ENCODE assay signal across 30 mouse cellular contexts in genomic region chr10:25552936-25553335, GRCm38 (mm10). TPM values are rescaled to one million over a fixed set of nuclear protein-coding genes. Genes with fewer than 3 reads are reported as not detected.
A peak's percentile ranks its signal among the peaks of the same experiment; 100 is the strongest.
DNase-seq lines count a peak whose midpoint lies in the region.
"Had no signal": no experiment of that assay in that cellular context is flagged by ENCODE, and none has a peak within 500 bp of the region (broad histone marks: within the 10 kb centered on the region; RNA-seq: fewer than 3 reads in every experiment).

No protein-coding gene starts in this region.

- peak; percentile 18 for DNase-seq in heart, adult 11 months
- DNase-seq in heart, postnatal 14 days: no peak
- DNase-seq in right cerebral cortex, adult 18-20 months: peak; percentile 42
- DNase-seq in right cerebral cortex, postnatal 14 days: no peak
- DNase-seq in layer of hippocampus, adult 9-11 months: peak; percentile 42
- DNase-seq in right cerebral cortex, postnatal 36 days (ENCODE audit: low spot score in 2 of 2): peak; percentile 6 to 20
- DNase-seq in thymus, postnatal 0 days (ENCODE audit: low spot score): no peak
- no peak for DNase-seq in kidney, postnatal 10 days
- DNase-seq: adrenal gland, adult 8-10 months; cerebellum, adult 8-10 months; cerebellum, postnatal 36 days; gastrocnemius, postnatal 25 days; heart, adult 2 months; kidney, adult 18-20 months; left cerebral cortex, postnatal 4 days; lung, embryonic 14.5 days; lung, postnatal 36 days; thymus, postnatal 25 days had no signal

- intact Hi-C loops in heart, postnatal 14 days (cut with DNase I): no loop called here

RNA-seq across cellular contexts. Expression of gene Smlr1, which starts 16.9 kb away (rescaled TPM):
- not detected for total RNA-seq in heart, postnatal 14 days (2021)
- polyA plus RNA-seq in thymus, postnatal 0 days (2015; fragmentation: Nextera tagmentation; extraction: Ambion mirVana): not detected in 2 replicates
- total RNA-seq: adrenal gland, adult 8-10 months; gastrocnemius, postnatal 25 days; heart, adult 2 months; heart, postnatal 25 days; left cerebral cortex, postnatal 4 days; megakaryocyte-erythroid progenitor cell, adult 5-6 weeks; MEL had no signal
- polyA plus RNA-seq: activated CD4-positive, CD25-positive, alpha-beta regulatory T cell, adult 4 months; C2C12; embryonic facial prominence, embryonic 14.5 days; forebrain, embryonic 16.5 days; heart, adult 2 months; heart, embryonic 13.5 days; hindbrain, embryonic 12.5 days; limb, embryonic 15.5 days; lung, embryonic 14.5 days; midbrain, embryonic 15.5 days; neural tube, embryonic 12.5 days had no signal

Comparison
In these comparisons a context has a peak if more than half of its experiments do, and no peak if none do; other contexts are left out.
1. DNase-seq: peak in heart, adult 11 months (single experiment), right cerebral cortex, adult 18-20 months (single experiment), layer of hippocampus, adult 9-11 months (single experiment) and right cerebral cortex, postnatal 36 days (2 of 2); none in heart, postnatal 14 days (0 of 2), right cerebral cortex, postnatal 14 days (single experiment), thymus, postnatal 0 days (single experiment) and kidney, postnatal 10 days (single experiment).